Mouse (Mus musculus) layer of hippocampus, adult 2 months (tissue): ENCODE measurements at regions not wholly inside any gene's neighbourhood (a gene's known extent, or its start where the extent isn't known, plus 50 kb on each side); places are given as distances from the start of the nearest gene placed in this dataset.

ENCODE experiments used
- DNase-seq, 2 experiments: peaks; one replicate each; pipeline ENCODE4 v3.0.0; 2022; ENCODE audit warnings: low spot score in 2 of 2
- H3K27ac ChIP-seq: fragments of 200-600 bp; 2 replicates; pipeline ENCODE4 v1.8.1; 2022
- H3K4me3 ChIP-seq: fragments of 200-600 bp; 2 replicates; pipeline ENCODE4 v1.8.1; 2022; ENCODE audit warnings: mild to moderate bottlenecking
- CTCF ChIP-seq: fragments of 200-600 bp; conservative IDR thresholded peaks from 2 replicates; pipeline ENCODE4 v1.8.1; 2022; ENCODE audit warnings: antibody characterized with exemption, mild to moderate bottlenecking, moderate library complexity

DNA sequence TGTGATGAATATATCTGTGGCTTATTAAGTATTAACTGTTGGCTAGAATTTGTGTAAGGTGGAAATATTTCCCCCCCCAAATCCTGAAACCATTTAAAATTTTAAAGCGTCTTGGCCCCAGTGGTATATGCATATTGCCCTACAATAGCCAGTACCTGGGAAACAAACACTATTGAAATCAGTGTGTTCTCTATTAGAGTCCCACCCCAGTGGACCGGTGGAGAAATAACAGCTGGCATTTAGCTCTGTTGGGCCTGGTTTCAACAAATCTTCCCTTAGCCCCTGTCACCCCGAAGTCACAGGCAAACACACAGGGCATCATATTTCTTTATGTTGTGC is 120.0 kb upstream of the Gm10295 start:
- TF ChIP-seq CTCF, result no peak
- Histone ChIP-seq H3K27ac (no peak overlapping the region), H3K4me3 (no peak overlapping the region)
- DNase-seq, result no peak

DNA sequence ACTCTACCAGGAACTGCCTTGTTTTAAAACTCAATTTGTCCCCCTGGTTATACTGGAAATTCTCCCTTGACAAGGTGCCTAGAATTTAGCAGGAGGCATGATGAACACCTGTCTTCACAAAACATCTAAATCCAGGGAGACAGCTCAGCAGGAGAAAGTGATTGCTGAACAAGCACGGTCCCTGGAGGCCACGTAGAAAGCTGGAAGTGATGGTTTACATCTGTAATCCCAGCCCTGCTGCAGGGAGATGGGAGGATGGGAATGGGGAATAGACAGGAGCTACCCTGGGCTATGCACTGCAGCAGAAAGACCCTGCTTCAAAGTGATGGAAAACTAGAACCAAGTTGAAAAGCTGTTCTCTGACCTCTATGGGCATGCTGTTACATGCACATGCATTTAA is 119.1 kb upstream of the Gm10295 start:
- no peak overlapping the region for H3K27ac ChIP-seq
- no peak overlapping the region for H3K4me3 ChIP-seq
- no peak for TF ChIP-seq CTCF
- no peak for DNase-seq

DNA sequence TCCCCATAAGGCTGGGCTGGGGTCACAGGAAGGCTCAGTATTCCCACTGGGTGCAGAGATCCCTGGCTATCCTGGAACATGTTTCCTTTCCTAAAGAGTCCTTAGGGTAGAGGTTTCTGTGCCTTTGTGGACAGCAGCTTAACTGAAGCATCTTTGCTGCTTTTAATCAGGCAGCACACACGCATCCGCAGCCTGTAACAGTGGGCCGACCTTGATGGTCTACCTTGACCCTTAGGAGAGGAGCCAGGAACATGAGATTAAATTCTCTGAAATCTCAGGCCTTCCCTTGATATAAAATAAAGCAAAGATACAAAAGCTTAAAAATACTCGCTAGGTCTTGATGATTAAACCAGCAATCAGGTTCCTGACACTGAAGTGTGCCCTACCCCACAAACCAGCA is 118.7 kb upstream of the Gm10295 start:
- Histone ChIP-seq H3K27ac (no peak overlapping the region), H3K4me3 (no peak overlapping the region)
- TF ChIP-seq CTCF, result no peak
- no peak for DNase-seq

DNA sequence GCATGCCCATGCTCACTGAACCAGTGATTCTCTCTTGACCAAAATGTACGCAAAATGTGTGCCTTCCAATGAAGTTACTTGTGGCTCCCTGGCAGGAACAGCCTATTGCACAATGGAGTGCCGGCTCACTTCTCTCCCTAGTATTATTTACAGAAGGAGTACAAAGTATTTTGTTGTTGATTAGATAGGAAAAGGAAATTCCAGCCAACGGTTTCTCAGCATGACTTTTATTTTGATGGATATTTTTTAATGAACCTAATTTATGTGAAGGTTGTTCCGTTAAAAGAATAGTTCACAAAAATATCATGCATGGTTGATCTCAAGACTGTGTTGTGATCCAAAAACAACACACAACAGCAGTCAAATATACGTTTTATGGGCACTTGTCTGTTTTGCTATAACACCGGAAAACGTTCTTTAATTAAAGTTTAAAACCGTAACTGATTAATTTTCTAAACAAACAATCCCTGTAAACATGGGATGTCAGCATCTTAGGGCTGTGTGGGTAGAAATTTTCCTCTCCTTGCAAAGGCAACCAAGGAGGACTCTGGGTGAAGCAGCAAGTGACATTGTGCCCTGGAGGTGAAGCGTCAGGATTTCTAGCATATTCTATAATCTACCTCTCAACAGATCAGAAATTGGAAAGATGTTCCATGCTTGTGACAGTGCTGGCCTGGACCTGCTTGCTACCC is 116.3 kb upstream of the Gm10295 start:
- no peak overlapping the region for H3K27ac ChIP-seq
- DNase-seq, result no peak
- no peak overlapping the region for H3K4me3 ChIP-seq
- no peak for TF ChIP-seq CTCF

DNA sequence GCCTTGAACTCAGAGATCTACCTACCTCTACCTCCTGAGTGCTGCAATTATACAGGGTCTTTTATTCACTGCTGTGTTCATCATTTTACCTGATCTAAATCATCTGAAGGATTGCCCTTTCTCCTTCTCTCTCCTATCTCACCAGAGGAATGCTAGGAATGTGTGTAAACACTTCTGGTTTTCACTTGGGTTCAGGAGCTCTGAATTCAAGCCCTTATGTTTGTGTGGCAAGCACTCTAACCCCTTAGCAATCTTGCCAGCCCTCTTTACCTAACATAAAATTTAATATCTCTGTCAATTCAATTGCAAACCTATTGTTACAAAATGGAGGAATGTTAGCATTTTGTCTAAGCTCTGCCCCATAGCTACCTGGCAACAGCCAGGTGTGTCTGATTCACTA is 112.8 kb upstream of the Gm10295 start:
- no peak overlapping the region for H3K4me3 ChIP-seq

DNA sequence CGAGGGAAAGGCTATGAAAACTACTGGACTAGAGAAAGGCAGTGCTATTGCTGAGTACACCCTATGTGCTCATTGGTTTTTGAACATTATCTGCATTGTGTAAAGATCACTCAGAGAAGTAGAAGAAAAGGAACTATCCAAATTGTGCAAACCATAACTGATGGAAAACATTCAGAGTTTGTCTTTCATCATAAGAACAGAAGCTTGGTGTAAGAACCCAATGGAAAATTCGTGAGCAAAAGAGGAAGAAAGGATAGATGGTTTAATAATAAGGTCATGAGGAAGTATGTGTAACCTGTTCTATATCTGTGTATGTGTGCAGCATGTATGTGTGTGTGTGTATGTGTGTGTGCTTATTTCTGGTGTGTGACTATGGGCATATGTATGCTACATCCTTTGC is 112.3 kb upstream of the Gm10295 start:
- Histone ChIP-seq H3K4me3 (no peak overlapping the region), H3K27ac (no peak overlapping the region)
- no peak for TF ChIP-seq CTCF
- no peak for DNase-seq

More for the DNA sequence above, 112.8 kb upstream of the Gm10295 start:
- H3K27ac ChIP-seq, result no peak overlapping the region
- TF ChIP-seq CTCF, result no peak
- no peak for DNase-seq

DNA sequence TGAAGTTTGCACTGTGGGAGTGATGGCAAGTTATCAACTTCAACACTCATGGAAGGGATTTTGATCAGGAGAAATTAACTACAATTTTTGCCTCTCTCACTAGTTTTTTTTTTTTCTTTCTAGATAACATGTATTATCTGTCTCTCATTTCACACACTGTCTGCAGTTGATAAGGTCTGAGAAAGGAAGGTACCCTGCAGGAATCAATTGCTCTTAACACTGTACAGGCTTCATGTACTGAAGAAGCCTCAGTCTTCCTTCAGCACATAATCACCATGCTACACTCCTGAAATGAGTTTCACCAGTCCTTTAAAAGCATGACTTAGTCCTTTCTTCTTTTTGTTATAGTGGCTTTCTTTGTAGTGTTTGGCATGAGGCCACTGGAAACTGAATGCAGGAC is 108.5 kb upstream of the Gm10295 start:
- no peak for DNase-seq
- TF ChIP-seq CTCF, result no peak
- Histone ChIP-seq H3K27ac (no peak overlapping the region), H3K4me3 (no peak overlapping the region)

DNA sequence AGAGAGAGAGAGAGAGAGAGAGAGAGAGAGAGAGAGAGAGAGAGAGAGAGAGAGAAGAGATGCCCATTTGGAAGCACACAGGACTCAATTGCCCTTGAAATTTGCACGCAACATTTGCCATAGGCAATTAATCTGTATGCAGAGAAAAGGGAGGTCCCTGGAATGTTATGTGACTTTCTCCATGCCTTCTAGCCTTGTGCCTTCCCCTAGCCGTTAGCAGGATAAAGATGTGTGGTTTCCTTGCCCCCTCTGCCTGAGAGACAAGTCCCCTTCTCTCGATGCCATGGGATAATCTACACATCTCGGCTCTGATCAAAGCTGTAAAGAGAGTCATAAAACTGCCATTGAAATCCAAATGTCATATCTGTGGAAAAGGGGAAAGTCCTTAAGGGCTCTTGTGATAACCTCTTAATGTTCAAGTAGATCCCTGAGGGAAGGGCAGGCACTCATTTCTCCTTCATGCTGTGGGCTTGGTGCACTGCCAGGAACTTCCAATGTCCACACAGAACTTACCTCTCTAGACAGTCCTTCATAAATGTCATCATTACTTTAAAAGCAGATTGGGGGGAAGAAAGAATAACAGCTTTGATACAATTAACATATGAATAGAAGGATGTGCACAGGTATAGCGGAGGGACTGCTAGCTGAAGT is 106.9 kb upstream of the Gm10295 start:
- TF ChIP-seq CTCF, result no peak
- Histone ChIP-seq H3K4me3 (no peak overlapping the region), H3K27ac (no peak overlapping the region)
- DNase-seq, result no peak

DNA sequence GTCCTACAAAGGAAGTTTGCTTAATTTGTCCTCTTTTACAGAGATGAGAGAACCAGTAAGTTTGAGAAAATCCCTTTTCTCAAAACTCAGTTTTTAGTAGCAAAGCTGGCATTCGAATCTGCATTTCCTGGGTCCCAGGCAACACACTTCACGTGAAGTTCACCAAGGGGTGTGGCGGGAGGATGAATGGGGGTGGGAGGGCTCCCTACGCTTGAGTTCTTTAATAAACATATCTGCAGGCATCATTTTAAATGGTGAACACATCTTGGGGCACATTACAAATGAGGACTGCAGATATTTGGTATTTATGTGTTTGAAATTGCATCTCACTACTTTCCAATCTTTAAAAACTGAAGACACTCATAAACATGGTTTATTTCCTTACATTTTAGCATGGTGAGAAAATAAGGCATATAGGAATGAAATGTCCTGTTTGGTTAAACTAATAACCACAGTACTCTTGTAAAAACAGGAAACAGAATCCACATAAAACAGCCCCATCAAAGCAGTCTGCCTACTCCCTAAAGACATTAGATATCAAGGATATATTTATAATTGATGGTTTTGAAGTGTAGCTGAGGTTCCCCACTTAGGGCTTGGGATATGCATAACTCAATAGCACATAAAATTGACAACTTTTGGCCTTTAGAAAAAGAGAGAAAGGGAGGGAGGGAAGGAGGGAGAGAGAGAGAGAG is 106.3 kb upstream of the Gm10295 start:
- no peak for DNase-seq
- H3K27ac ChIP-seq, result no peak overlapping the region
- TF ChIP-seq CTCF, result no peak
- H3K4me3 ChIP-seq, result no peak overlapping the region

DNA sequence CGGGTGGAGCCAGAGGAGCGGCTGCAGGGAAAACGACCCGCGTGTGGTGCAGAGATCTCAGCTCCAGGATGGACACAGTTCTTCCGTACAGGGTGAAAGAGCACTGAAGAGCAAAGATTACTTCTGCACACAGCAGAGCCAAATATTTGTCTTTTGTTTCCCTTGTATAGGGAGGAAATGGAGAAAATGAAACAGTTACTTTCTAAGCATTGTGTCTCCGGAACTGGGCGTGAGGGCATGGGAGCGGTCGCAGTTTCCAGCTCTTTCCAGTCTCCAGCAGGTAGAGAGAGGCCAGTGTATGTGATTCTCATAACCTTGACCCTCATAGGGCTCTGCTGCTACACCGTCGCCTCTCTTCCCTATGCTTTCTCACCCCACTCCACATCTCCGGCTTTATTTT is 105.1 kb upstream of the Gm10295 start:
- no peak overlapping the region for H3K4me3 ChIP-seq
- no peak overlapping the region for H3K27ac ChIP-seq
- no peak for TF ChIP-seq CTCF
- DNase-seq, result no peak

DNA sequence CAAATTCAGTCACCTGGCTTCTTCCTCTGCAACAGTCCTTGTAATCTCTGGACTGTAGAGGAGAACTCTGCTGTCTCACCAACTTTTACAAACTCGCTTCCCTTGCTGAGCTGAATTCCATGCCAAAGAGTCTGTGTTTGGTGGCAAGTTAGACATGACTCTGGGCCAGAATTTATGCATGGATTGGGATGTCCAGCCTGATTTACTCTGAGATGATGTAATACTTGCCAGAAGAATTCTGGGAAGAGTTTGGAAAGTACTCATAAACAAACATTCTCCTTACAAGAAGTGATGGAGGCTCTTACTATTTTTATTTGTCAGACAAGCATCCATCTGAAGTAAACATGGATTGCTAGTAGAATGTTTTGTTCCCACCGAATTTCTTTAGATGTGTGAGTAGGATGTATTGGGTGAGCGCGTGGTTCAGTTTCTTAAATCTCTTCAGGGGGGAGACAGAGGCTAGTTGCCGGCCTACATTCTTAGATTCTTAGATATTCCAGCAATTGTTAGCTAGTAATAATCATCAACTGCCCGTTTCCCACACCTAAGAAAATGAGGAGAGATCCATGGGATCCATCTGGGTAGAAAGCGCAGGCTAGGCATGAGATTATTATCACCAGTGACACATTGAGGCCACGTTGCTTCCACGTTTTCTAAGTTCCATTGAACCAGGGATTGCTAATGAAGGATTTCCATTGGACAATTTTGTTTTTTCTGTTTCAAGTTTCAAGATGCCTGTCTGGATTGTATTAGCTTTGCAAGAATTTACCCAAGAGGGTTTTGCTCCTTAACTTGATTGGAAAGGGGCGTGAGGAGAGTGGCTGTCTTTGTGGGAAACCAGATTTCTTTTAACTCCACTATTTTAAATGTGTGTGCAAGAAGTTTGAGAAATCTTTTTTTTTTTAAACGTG is 89.3 kb upstream of the Gm10295 start:
- DNase-seq, result no peak
- Histone ChIP-seq H3K4me3 (no peak overlapping the region), H3K27ac (no peak overlapping the region)
- no peak for TF ChIP-seq CTCF

DNA sequence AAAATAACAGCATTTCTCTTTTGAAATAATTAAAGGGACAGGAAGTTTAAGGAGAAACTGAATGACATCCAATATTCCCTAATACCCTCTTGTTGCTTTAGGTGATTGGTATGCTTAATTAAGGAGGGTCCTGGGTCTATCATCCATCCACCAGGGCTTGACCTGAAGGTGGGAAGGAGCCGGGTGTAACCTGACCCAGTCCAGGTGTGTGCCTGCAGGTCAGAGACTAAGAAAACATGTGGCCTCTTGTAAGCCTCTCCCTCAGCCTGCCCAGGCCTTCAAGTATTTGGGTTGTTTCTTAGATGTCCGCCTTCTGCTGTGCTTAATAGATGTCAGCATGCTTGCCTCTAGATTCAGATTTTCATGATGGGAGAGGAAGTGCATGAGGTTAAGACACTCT is 74.7 kb upstream of the Gm10295 start:
- no peak for TF ChIP-seq CTCF
- Histone ChIP-seq H3K27ac (no peak overlapping the region), H3K4me3 (no peak overlapping the region)
- DNase-seq, result no peak

DNA sequence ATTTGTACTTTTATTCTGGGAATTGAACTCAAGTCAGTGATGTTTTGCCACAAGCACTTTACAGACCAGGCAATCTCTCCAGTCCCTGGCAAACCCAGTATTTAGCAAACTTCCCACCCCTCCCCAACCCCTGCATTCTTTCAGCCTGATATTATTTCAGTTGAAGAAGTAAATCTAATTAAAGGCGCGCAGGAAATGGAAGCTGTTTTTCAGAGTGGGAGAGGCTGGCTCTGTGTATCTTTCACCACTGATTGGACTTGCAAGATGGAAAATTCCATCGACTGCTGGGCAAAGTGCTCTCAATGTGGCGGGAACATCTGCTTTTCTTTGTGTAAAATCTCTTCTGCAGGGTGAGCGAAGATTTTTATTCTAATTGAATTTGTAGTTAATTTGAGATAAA is 68.0 kb upstream of the Gm10295 start:
- H3K4me3 ChIP-seq, result no peak overlapping the region
- H3K27ac ChIP-seq, result no peak overlapping the region
- no peak for TF ChIP-seq CTCF
- no peak for DNase-seq
